Mouse (Mus musculus): ENCODE measurements around the gene Prkce. TPM values are rescaled to one million over a fixed set of nuclear protein-coding genes. Genes with fewer than 3 reads are reported as not detected.

Gene Prkce
- total and polyA plus RNA-seq, 3 experiments, result 2.0 to 6.1 (median 2.7) TPM

DNA sequence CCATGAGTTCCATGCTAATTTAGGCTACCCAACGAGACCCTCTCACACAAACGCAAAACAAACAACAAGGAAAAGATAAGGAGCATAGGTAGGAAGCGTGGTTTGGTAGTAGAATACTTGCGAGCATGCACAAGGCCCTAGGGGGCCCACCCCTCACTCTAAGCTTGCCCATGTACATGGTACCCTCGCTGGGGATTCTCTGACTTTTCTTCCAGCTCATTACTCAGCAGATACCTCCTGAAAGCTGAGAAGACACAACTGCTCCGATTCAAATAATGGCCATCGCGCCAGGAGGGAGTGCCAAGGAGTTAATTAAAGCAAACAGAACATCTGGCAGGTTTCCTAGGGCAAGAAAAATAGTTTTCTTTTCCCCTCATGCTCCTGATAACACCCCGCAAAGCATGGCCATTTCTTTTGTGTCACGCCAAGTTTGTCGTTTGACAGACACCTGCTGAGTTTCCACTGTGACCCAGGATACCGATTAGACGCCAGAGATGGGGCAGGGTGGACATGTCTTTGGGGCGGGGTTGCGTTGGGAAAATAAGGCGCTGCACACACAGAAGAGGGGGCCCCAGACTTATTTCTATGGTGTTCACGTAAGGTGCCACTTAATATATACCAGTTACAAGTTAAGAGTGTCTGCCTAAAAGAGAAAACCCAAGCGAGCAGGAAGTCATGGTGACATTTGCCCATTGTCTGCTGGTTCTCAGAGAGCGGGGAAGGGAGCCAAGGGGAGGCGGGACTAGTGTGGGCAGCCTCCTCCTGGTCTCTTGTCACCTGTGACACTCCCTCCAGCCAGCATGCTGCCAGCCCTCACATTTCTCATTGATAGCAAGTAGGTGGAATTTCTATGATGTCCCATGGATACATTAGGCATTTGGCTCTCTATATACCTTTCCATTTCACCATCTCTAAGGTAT is 36.2 kb downstream of the Prkce start:
- ATAC-seq (ENCODE audit: extremely low read depth, insufficient number of reproducible peaks, low FRiP score, poor library complexity, severe bottlenecking), result no peak
- no peaks in the 10 kb centered on the region for H3K36me3 ChIP-seq (replicated peaks)
- no peaks in the 10 kb centered on the region for H3K27me3 ChIP-seq (ENCODE audit: insufficient read depth, low read length)
- peaks cover 10% of the 10 kb centered on the region for H3K9me3 ChIP-seq (replicated peaks)
- no peak for DNase-seq (ENCODE audit: low spot score)
- H3K4me3 ChIP-seq (ENCODE audit: low read depth, low read length), result no peak overlapping the region
- TF ChIP-seq POLR2AphosphoS5 (IDR thresholded peaks at IDR 0.05; ENCODE audit: insufficient replicate concordance, low read depth, low read length) (no peak), CTCF (IDR thresholded peaks at IDR 0.05; ENCODE audit: low read depth, low read length) (no peak), TAL1 (conservative IDR thresholded peaks at IDR 0.05; ENCODE audit: low read depth, low read length) (no peak), GATA1 (IDR thresholded peaks at IDR 0.05; ENCODE audit: borderline replicate concordance, low read length) (no peak)
- no peaks in the 10 kb centered on the region for H3K4me1 ChIP-seq (ENCODE audit: insufficient read depth, low read depth, low read length)

DNA sequence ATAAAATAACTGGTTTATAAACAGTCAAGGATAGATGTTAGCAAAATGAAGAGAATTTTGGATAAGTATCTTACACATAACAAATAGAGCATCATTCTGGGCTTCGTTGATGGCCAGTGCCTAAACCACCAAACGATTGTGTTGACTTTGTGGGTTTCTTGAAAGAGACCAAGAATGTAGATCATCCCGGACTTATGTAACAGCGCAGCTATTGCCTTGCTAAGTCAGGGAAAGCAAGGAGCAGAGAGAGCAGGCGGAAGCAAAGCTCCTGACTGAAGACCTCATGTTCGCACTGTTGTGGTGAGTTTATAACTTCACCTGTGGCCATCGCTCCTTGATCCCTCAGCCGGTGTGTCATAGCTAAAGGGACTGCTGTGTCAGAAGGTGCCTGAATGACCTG is 38.7 kb downstream of the Prkce start:
- no peak for ATAC-seq (ENCODE audit: extremely low read depth, insufficient number of reproducible peaks, low FRiP score, poor library complexity, severe bottlenecking)
- no peak for TF ChIP-seq GATA2 (IDR thresholded peaks at IDR 0.05; ENCODE audit: borderline replicate concordance, low read depth, low read length)
- Histone ChIP-seq H3K27me3 (ENCODE audit: insufficient read depth, low read length) (no peaks in the 10 kb centered on the region), H3K36me3 (replicated peaks) (no peaks in the 10 kb centered on the region), H3K4me3 (ENCODE audit: low read depth, low read length) (no peak overlapping the region), H3K4me1 (ENCODE audit: insufficient read depth, low read depth, low read length) (no peaks in the 10 kb centered on the region), H3K9me3 (replicated peaks) (peaks cover 5% of the 10 kb centered on the region)
- no peak for DNase-seq (ENCODE audit: low spot score)

DNA sequence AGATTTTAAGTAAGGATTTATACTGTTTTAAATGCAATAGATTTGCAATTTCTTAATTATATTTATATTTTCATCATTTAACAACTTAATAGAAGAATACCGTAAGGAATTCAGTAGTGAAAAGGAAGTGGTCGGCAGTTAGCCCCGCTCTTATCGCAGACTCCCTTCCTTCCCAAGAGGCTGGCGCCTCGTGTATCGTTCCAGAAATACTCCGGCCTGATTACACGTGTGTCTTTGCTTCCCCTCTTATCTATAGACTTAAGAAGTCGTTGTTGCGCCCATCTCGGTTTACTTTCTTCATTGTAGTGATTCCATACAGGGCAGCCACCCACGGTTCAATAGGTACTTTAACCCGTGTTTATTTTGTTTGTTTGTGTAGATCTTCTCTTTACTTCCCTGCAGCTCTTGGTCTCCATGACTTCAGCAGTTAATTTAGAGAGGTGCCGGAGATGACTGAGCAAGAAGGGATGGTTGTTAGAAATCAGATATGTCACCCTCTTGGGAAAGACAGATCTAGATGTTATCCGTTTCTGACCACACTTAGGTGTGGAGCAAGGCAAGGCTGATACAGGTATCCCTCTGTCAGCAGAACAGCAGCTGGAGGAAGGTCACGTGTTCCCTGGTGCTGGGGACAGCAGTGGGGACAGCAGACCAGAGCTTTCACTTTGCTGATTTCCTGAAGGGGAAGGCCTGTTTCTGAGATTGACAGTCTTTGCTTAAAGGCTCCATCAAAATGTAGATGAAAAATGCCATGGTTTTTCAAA is 40.7 kb downstream of the Prkce start:
- TF ChIP-seq CTCF (IDR thresholded peaks at IDR 0.05; ENCODE audit: low read depth, low read length) (no peak), POLR2AphosphoS5 (IDR thresholded peaks at IDR 0.05; ENCODE audit: insufficient replicate concordance, low read depth, low read length) (no peak), TAL1 (conservative IDR thresholded peaks at IDR 0.05; ENCODE audit: low read depth, low read length) (no peak), GATA2 (IDR thresholded peaks at IDR 0.05; ENCODE audit: borderline replicate concordance, low read depth, low read length) (no peak), GATA1 (IDR thresholded peaks at IDR 0.05; ENCODE audit: borderline replicate concordance, low read length) (no peak)
- Histone ChIP-seq H3K4me3 (ENCODE audit: low read depth, low read length) (no peak overlapping the region), H3K9me3 (replicated peaks) (no peaks in the 10 kb centered on the region; the same call in 1 of the 2 replicates), H3K27me3 (ENCODE audit: insufficient read depth, low read length) (no peaks in the 10 kb centered on the region; the same call in 1 of the 2 replicates), H3K36me3 (replicated peaks) (no peaks in the 10 kb centered on the region), H3K4me1 (ENCODE audit: insufficient read depth, low read depth, low read length) (no peaks in the 10 kb centered on the region)
- ATAC-seq (ENCODE audit: extremely low read depth, insufficient number of reproducible peaks, low FRiP score, poor library complexity, severe bottlenecking) (no peak), DNase-seq (ENCODE audit: low spot score) (no peak)

DNA sequence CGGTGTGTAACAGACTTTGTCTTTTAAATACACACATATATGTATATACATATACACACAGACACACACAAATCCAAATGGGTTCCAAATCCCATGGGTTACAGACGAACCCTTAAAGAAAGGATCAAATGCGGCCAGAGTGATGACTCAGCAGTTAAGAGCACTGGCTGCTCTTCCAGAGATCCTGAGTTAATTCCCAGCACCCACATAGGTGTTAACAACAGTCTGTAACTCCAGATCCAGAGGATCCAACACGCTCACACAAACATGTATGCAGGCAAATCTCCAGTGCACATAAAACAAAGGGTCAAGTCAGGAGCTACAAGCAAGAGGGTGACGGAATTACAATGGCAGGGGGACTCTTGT is 41.2 kb downstream of the Prkce start:
- Histone ChIP-seq H3K36me3 (replicated peaks) (no peaks in the 10 kb centered on the region), H3K4me1 (ENCODE audit: insufficient read depth, low read depth, low read length) (no peaks in the 10 kb centered on the region), H3K27me3 (ENCODE audit: insufficient read depth, low read length) (no peaks in the 10 kb centered on the region; the same call in 1 of the 2 replicates), H3K4me3 (ENCODE audit: low read depth, low read length) (no peak overlapping the region), H3K9me3 (replicated peaks) (no peaks in the 10 kb centered on the region; the same call in 1 of the 2 replicates)
- TF ChIP-seq POLR2AphosphoS5 (IDR thresholded peaks at IDR 0.05; ENCODE audit: insufficient replicate concordance, low read depth, low read length) (no peak), TAL1 (conservative IDR thresholded peaks at IDR 0.05; ENCODE audit: low read depth, low read length) (no peak), CTCF (IDR thresholded peaks at IDR 0.05; ENCODE audit: low read depth, low read length) (no peak), GATA2 (IDR thresholded peaks at IDR 0.05; ENCODE audit: borderline replicate concordance, low read depth, low read length) (no peak), GATA1 (IDR thresholded peaks at IDR 0.05; ENCODE audit: borderline replicate concordance, low read length) (no peak)
- DNase-seq (ENCODE audit: low spot score) (no peak), ATAC-seq (ENCODE audit: extremely low read depth, insufficient number of reproducible peaks, low FRiP score, poor library complexity, severe bottlenecking) (no peak)

DNA sequence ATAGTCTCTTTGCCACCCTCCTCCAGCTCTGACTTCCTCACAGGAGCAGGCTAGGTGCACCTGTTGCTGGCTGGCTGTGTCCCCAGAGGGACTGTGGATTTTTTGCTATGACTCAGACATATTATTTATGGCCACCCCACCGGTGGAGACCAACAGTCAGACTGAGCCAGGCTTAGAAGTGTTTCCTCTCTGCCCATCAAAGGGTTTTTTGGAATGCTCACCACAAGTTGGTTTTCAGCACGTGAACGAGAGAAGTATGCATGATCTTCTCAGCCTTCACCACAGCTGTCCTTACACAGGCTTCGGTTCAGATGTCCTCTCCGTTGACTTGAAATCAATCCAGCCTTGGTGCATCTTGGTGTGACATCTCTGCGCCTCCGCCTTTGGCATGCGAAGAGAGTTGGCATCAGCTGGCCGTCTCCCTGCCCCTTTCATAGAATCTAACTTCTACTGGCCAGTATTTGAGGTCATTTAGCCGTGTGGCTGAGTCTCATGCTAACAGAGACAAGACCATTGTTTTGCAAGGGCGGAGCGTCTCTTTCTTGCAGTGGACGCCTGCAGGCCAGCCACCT is 42.2 kb downstream of the Prkce start:
- Histone ChIP-seq H3K27me3 (ENCODE audit: insufficient read depth, low read length) (no peaks in the 10 kb centered on the region; the same call in 1 of the 2 replicates), H3K9me3 (replicated peaks) (no peaks in the 10 kb centered on the region; the same call in 1 of the 2 replicates), H3K4me3 (ENCODE audit: low read depth, low read length) (no peak overlapping the region), H3K4me1 (ENCODE audit: insufficient read depth, low read depth, low read length) (no peaks in the 10 kb centered on the region), H3K36me3 (replicated peaks) (no peaks in the 10 kb centered on the region)
- TF ChIP-seq POLR2AphosphoS5 (IDR thresholded peaks at IDR 0.05; ENCODE audit: insufficient replicate concordance, low read depth, low read length) (no peak), CTCF (IDR thresholded peaks at IDR 0.05; ENCODE audit: low read depth, low read length) (no peak), GATA2 (IDR thresholded peaks at IDR 0.05; ENCODE audit: borderline replicate concordance, low read depth, low read length) (no peak), GATA1 (IDR thresholded peaks at IDR 0.05; ENCODE audit: borderline replicate concordance, low read length) (no peak), TAL1 (conservative IDR thresholded peaks at IDR 0.05; ENCODE audit: low read depth, low read length) (no peak)
- DNase-seq (ENCODE audit: low spot score), result no peak
- ATAC-seq (ENCODE audit: extremely low read depth, insufficient number of reproducible peaks, low FRiP score, poor library complexity, severe bottlenecking), result no peak

DNA sequence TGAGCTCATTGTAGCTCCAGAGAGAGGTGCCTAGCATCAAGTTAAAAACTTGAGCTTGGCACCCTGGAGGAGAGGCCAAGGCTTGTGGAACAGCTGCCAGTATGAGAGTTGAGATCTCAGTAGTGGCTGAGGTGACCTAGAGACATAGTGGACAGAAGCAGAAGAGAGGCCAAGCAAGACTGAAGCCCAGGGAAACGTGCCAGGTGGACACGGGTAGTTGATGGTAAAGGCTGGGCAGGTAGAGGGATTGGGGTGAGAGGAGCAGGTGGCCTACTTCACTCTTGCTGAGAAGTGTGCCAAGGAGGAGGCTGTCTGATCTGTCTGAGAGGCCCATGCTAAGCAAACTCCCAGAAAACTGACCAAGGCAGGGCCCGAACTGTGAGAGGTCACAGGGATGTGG is 44.6 kb downstream of the Prkce start:
- no peak for TF ChIP-seq CTCF (IDR thresholded peaks at IDR 0.05; ENCODE audit: low read depth, low read length)
- TF ChIP-seq GATA2 (IDR thresholded peaks at IDR 0.05; ENCODE audit: borderline replicate concordance, low read depth, low read length), result no peak
- TF ChIP-seq GATA1 (IDR thresholded peaks at IDR 0.05; ENCODE audit: borderline replicate concordance, low read length), result no peak
- no peak for TF ChIP-seq TAL1 (conservative IDR thresholded peaks at IDR 0.05; ENCODE audit: low read depth, low read length)
- Histone ChIP-seq H3K36me3 (replicated peaks) (no peaks in the 10 kb centered on the region), H3K4me1 (ENCODE audit: insufficient read depth, low read depth, low read length) (no peaks in the 10 kb centered on the region), H3K27me3 (ENCODE audit: insufficient read depth, low read length) (no peaks in the 10 kb centered on the region; the same call in 1 of the 2 replicates), H3K4me3 (ENCODE audit: low read depth, low read length) (no peak overlapping the region), H3K9me3 (replicated peaks) (peaks cover 2% of the 10 kb centered on the region; the same call in 1 of the 2 replicates)
- no peak for DNase-seq (ENCODE audit: low spot score)
- ATAC-seq (ENCODE audit: extremely low read depth, insufficient number of reproducible peaks, low FRiP score, poor library complexity, severe bottlenecking), result no peak

Measured in G1E (cell line).